Mouse (Mus musculus): ENCODE results near the gene Cd22. TPM values are rescaled to one million over a fixed set of nuclear protein-coding genes. Genes with fewer than 3 reads are reported as not detected.
"Not testable (repeated sequence)": the region's sequence is repeated elsewhere in the genome, so short reads cannot be mapped to it uniquely, and the experiment has no call there.

The Cd22 gene
- polyA plus RNA-seq, 2 experiments: 0.36 to 0.62 TPM

- H3K4me2 ChIP-seq (ENCODE audit: low read depth): no peak overlapping the region
- ATAC-seq (ENCODE audit: insufficient read depth): no peak
- H3K36me3 ChIP-seq (replicated peaks; ENCODE audit: control insufficient read depth, insufficient read depth, low read depth): no peaks in the 10 kb centered on the region
- H3K27me3 ChIP-seq (ENCODE audit: control insufficient read depth, insufficient read depth, low read length): no peaks in the 10 kb centered on the region
- TF ChIP-seq EP300 (IDR thresholded peaks at IDR 0.05; ENCODE audit: low read depth): no peak
- no peak for TF ChIP-seq CTCF (IDR thresholded peaks at IDR 0.05; ENCODE audit: low read depth)
- WGBS (ENCODE audit: insufficient replicate concordance): 55% methylated on average over 3 of the region's 3 CpGs
- no peak overlapping the region for H3K9ac ChIP-seq (replicated peaks)
- no peak overlapping the region for H3K4me3 ChIP-seq (ENCODE audit: insufficient read depth in 1 of 2, low read depth in 2 of 2, low read length in 2 of 2)
- H3K27ac ChIP-seq: no peak overlapping the region
- no peaks in the 10 kb centered on the region; a peak in 1 of 4 replicates for H3K4me1 ChIP-seq (replicated peaks; ENCODE audit: control insufficient read depth in 2 of 2, insufficient read depth in 2 of 2, low read length in 1 of 2)
- no peak for DNase-seq (ENCODE audit: low read depth in 3 of 3, low spot score in 3 of 3)
- no peaks in the 10 kb centered on the region for H3K9me3 ChIP-seq (ENCODE audit: control insufficient read depth, low read length)
Measured at GRCm38 (mm10) chr7:30829428-30829827, 50.7 kb downstream of the Cd22 start.

DNA sequence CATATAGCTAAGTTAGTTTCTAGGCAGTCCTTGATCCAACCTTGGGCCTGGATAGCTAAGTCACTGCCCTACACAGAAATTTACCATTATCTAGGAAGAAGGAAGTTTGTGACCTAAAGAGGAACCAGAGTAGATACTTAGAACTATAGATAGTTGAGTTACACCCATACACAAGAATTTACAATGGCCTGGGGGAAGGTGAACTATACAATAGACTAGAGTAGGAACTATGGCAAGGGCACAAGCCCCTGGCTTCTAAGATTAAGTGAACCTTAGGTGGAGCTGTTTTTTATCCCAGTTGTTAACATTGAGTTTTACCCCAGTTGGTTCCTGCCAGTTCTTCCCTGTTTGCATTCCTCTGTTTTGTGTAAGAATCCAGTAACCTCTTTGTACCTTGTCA, 51.3 kb downstream of the Cd22 start:
- H3K9ac ChIP-seq (replicated peaks); H3K36me3 ChIP-seq (replicated peaks; ENCODE audit: control insufficient read depth, insufficient read depth, low read depth); ATAC-seq (ENCODE audit: insufficient read depth); H3K4me3 ChIP-seq (ENCODE audit: insufficient read depth in 1 of 2, low read depth in 2 of 2, low read length in 2 of 2); DNase-seq (ENCODE audit: low read depth in 3 of 3, low spot score in 3 of 3); H3K4me2 ChIP-seq (ENCODE audit: low read depth); H3K9me3 ChIP-seq (ENCODE audit: control insufficient read depth, low read length); H3K27ac ChIP-seq; H3K4me1 ChIP-seq (replicated peaks; ENCODE audit: control insufficient read depth in 2 of 2, insufficient read depth in 2 of 2, low read length in 1 of 2); H3K27me3 ChIP-seq (ENCODE audit: control insufficient read depth, insufficient read depth, low read length): not testable (repeated sequence)

GRCm38 (mm10) chr7:30826660-30827059, 53.5 kb downstream of the Cd22 start:
- H3K4me3 ChIP-seq (ENCODE audit: insufficient read depth in 1 of 2, low read depth in 2 of 2, low read length in 2 of 2): no peak overlapping the region
- DNase-seq (ENCODE audit: low read depth in 3 of 3, low spot score in 3 of 3): no peak
- TF ChIP-seq CTCF (IDR thresholded peaks at IDR 0.05; ENCODE audit: low read depth): no peak
- TF ChIP-seq EP300 (IDR thresholded peaks at IDR 0.05; ENCODE audit: low read depth): no peak
- H3K4me1 ChIP-seq (replicated peaks; ENCODE audit: control insufficient read depth in 2 of 2, insufficient read depth in 2 of 2, low read length in 1 of 2): no peaks in the 10 kb centered on the region; a peak in 1 of 4 replicates
- no peak for ATAC-seq (ENCODE audit: insufficient read depth)
- H3K36me3 ChIP-seq (replicated peaks; ENCODE audit: control insufficient read depth, insufficient read depth, low read depth): no peaks in the 10 kb centered on the region
- WGBS (ENCODE audit: insufficient replicate concordance): 63% methylated on average over 10 of the region's 10 CpGs
- H3K4me2 ChIP-seq (ENCODE audit: low read depth): no peak overlapping the region
- no peaks in the 10 kb centered on the region for H3K9me3 ChIP-seq (ENCODE audit: control insufficient read depth, low read length)
- no peak overlapping the region for H3K9ac ChIP-seq (replicated peaks)
- H3K27ac ChIP-seq: no peak overlapping the region
- no peaks in the 10 kb centered on the region for H3K27me3 ChIP-seq (ENCODE audit: control insufficient read depth, insufficient read depth, low read length)

- Histone ChIP-seq H3K9ac (replicated peaks) (no peak overlapping the region), H3K36me3 (replicated peaks; ENCODE audit: control insufficient read depth, insufficient read depth, low read depth) (no peaks in the 10 kb centered on the region), H3K9me3 (ENCODE audit: control insufficient read depth, low read length) (no peaks in the 10 kb centered on the region), H3K4me3 (ENCODE audit: insufficient read depth in 1 of 2, low read depth in 2 of 2, low read length in 2 of 2) (no peak overlapping the region), H3K27ac (no peak overlapping the region), H3K4me1 (replicated peaks; ENCODE audit: control insufficient read depth in 2 of 2, insufficient read depth in 2 of 2, low read length in 1 of 2) (peaks cover 0 to 8% of the 10 kb centered on the region in 2 experiments; a peak in 3 of 4 replicates), H3K4me2 (ENCODE audit: low read depth) (no peak overlapping the region), H3K27me3 (ENCODE audit: control insufficient read depth, insufficient read depth, low read length) (no peaks in the 10 kb centered on the region)
- WGBS (ENCODE audit: insufficient replicate concordance): 71% methylated on average over 3 of the region's 3 CpGs
- TF ChIP-seq CTCF (IDR thresholded peaks at IDR 0.05; ENCODE audit: low read depth) (no peak), EP300 (IDR thresholded peaks at IDR 0.05; ENCODE audit: low read depth) (no peak)
- DNase-seq (ENCODE audit: low read depth in 3 of 3, low spot score in 3 of 3) (no peak), ATAC-seq (ENCODE audit: insufficient read depth) (no peak)
Measured at GRCm38 (mm10) chr7:30824306-30824705, 55.8 kb downstream of the Cd22 start.

DNA sequence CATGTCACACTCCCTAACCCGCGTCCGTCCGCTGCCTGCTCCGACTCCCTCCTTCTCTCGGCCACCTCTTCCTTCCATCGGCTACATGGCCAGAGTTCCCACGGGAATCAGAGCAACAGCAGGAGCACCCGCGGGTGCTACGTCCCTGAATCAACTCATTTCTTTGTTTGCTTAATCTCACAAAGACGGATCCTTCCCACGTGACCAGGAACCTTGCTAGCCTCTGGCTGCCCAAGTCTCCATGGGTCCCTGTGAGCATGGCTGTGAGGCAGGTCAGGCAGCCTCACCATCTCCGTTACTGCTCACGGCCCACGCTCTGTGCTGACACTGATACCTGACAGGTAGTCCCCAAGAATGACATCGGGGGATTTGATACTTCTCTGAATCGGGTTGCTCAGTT, 56.5 kb downstream of the Cd22 start, which contains the start of gene Ffar2:
TSS of gene Ffar2 (minus strand) at position 101 of the 400 bp plus-strand sequence.
- ATAC-seq (ENCODE audit: insufficient read depth) (no peak), DNase-seq (ENCODE audit: low read depth in 3 of 3, low spot score in 3 of 3) (no peak)
- Histone ChIP-seq H3K4me2 (ENCODE audit: low read depth) (no peak within 1 kb of the TSS), H3K27me3 (ENCODE audit: control insufficient read depth, insufficient read depth, low read length) (no peaks in the 10 kb centered on the region), H3K9ac (replicated peaks) (no peak within 1 kb of the TSS), H3K27ac (no peak within 1 kb of the TSS), H3K4me3 (ENCODE audit: insufficient read depth in 1 of 2, low read depth in 2 of 2, low read length in 2 of 2) (no peak within 1 kb of the TSS), H3K4me1 (replicated peaks; ENCODE audit: control insufficient read depth in 2 of 2, insufficient read depth in 2 of 2, low read length in 1 of 2) (peaks cover 0 to 8% of the 10 kb centered on the region in 2 experiments; a peak in 3 of 4 replicates), H3K9me3 (ENCODE audit: control insufficient read depth, low read length) (no peaks in the 10 kb centered on the region), H3K36me3 (replicated peaks; ENCODE audit: control insufficient read depth, insufficient read depth, low read depth) (no peaks in the 10 kb centered on the region)
- 75% methylated on average over 18 of the region's 18 CpGs for WGBS (ENCODE audit: insufficient replicate concordance)
- TF ChIP-seq CTCF (IDR thresholded peaks at IDR 0.05; ENCODE audit: low read depth): no peak
- no peak for TF ChIP-seq EP300 (IDR thresholded peaks at IDR 0.05; ENCODE audit: low read depth)
